Mouse (Mus musculus) layer of hippocampus, adult 2 months (tissue): Measurements from ENCODE around the gene Iqsec1. TPM values are rescaled to one million over a fixed set of nuclear protein-coding genes. Genes with fewer than 3 reads are reported as not detected.

Experiments
- DNase-seq, 2 experiments: peaks; one replicate each; pipeline ENCODE4 v3.0.0; 2022; ENCODE audit warnings: low spot score in 2 of 2
- H3K27ac ChIP-seq: fragments of 200-600 bp; 2 replicates; pipeline ENCODE4 v1.8.1; 2022
- H3K4me3 ChIP-seq: fragments of 200-600 bp; 2 replicates; pipeline ENCODE4 v1.8.1; 2022; ENCODE audit warnings: mild to moderate bottlenecking
- CTCF ChIP-seq: fragments of 200-600 bp; conservative IDR thresholded peaks from 2 replicates; pipeline ENCODE4 v1.8.1; 2022; ENCODE audit warnings: antibody characterized with exemption, mild to moderate bottlenecking, moderate library complexity
- long read RNA-seq, 2 experiments: library from polyadenylated mRNA; stranded (forward); transcript quantifications; one replicate each; pipeline ENCODE4 v2.0.0; 2021; ENCODE audit warnings: borderline mapping rate in 2 of 2
- total RNA-seq, 2 experiments: library from RNA; stranded (reverse); gene quantifications; 2 replicates each; pipeline ENCODE4 v1.2.3; 2021

Gene Iqsec1
- total RNA-seq = 100 to 1,000 TPM; 250 to 270 TPM
- long read RNA-seq, experiment 1, transcript Iqsec1-208 (1 exons, 2,691 nt) = major isoform, 25 of 70 reads
- long read RNA-seq, experiment 1, partial matches to known transcripts = 22 of 70 reads
- long read RNA-seq, experiment 1, other reads (novel, unspliced or antisense) = 20 of 70 reads
- long read RNA-seq, experiment 2, transcript Iqsec1-208 (1 exons, 2,691 nt) = major isoform, 29 of 81 reads
- long read RNA-seq, experiment 2, transcript Iqsec1-210 (16 exons, 3,500 nt) = minor isoform, 5 of 81 reads
- long read RNA-seq, experiment 2, partial matches to known transcripts = 14 of 81 reads
- long read RNA-seq, experiment 2, other reads (novel, unspliced or antisense) = 33 of 81 reads

- peak; percentile 69 to 77 for DNase-seq
- Histone ChIP-seq H3K4me3 (peak within 1 kb of the TSS; percentile 66), H3K27ac (peak within 1 kb of the TSS; percentile 69)
- peak; percentile 80 for TF ChIP-seq CTCF
These were observed at the start of gene Iqsec1 for GRCm38 (mm10) chr6:90988648-90989317. Gene Iqsec1, minus strand, starts transcription at chr6:90988685.

GRCm38 (mm10) chr6:91028256-91028655 lies 39.8 kb upstream of the Iqsec1 start:
- no peak for DNase-seq
- Histone ChIP-seq H3K27ac (no peak overlapping the region), H3K4me3 (no peak overlapping the region)
- no peak for TF ChIP-seq CTCF

GRCm38 (mm10) chr6:91020810-91021209 lies 32.3 kb upstream of the Iqsec1 start:
- DNase-seq = no peak
- no peak overlapping the region for H3K27ac ChIP-seq
- H3K4me3 ChIP-seq = no peak overlapping the region
- TF ChIP-seq CTCF = no peak

- no peak for TF ChIP-seq CTCF
- Histone ChIP-seq H3K4me3 (no peak overlapping the region), H3K27ac (no peak overlapping the region)
- no peak for DNase-seq
These were observed 28.2 kb upstream of the Iqsec1 start for GRCm38 (mm10) chr6:91016600-91017230.

GRCm38 (mm10) chr6:91014198-91014958 lies 25.9 kb upstream of the Iqsec1 start:
- no peak for TF ChIP-seq CTCF
- DNase-seq = no peak
- Histone ChIP-seq H3K4me3 (no peak overlapping the region), H3K27ac (no peak overlapping the region)

GRCm38 (mm10) chr6:91012458-91012857 lies 24.0 kb upstream of the Iqsec1 start:
- Histone ChIP-seq H3K27ac (no peak overlapping the region), H3K4me3 (no peak overlapping the region)
- DNase-seq = no peak
- no peak for TF ChIP-seq CTCF

- no peak overlapping the region for H3K4me3 ChIP-seq
- H3K27ac ChIP-seq = no peak overlapping the region
- TF ChIP-seq CTCF = no peak
- DNase-seq = no peak
These were observed 23.1 kb upstream of the Iqsec1 start for GRCm38 (mm10) chr6:91011568-91011967.

GRCm38 (mm10) chr6:91008284-91008830 lies 19.9 kb upstream of the Iqsec1 start:
- no peak for TF ChIP-seq CTCF

GRCm38 (mm10) chr6:91007207-91007606 lies 18.7 kb upstream of the Iqsec1 start:
- TF ChIP-seq CTCF = no peak
- H3K27ac ChIP-seq = no peak overlapping the region
- no peak overlapping the region for H3K4me3 ChIP-seq
- no peak for DNase-seq

More at GRCm38 (mm10) chr6:91008284-91008830, 19.9 kb upstream of the Iqsec1 start:
- no peak overlapping the region for H3K27ac ChIP-seq
- no peak overlapping the region for H3K4me3 ChIP-seq
- DNase-seq = no peak

GRCm38 (mm10) chr6:91004157-91004556 lies 15.7 kb upstream of the Iqsec1 start:
- TF ChIP-seq CTCF = no peak
- H3K27ac ChIP-seq = no peak overlapping the region
- no peak for DNase-seq

GRCm38 (mm10) chr6:91003310-91003995 lies 15.0 kb upstream of the Iqsec1 start:
- TF ChIP-seq CTCF = no peak
- no peak for DNase-seq
- Histone ChIP-seq H3K27ac (no peak overlapping the region), H3K4me3 (no peak overlapping the region)

More at GRCm38 (mm10) chr6:91004157-91004556, 15.7 kb upstream of the Iqsec1 start:
- H3K4me3 ChIP-seq = no peak overlapping the region

- Histone ChIP-seq H3K4me3 (no peak overlapping the region), H3K27ac (peak overlapping the region; percentile 83)
- DNase-seq = no peak
These were observed 13.1 kb upstream of the Iqsec1 start for GRCm38 (mm10) chr6:91001566-91001965.

More at GRCm38 (mm10) chr6:91001566-91001965, 13.1 kb upstream of the Iqsec1 start:
- no peak for TF ChIP-seq CTCF
